Mouse (Mus musculus) ovary, adult 10 weeks (tissue): Measurements from ENCODE around the gene Ifi27l2b. TPM values are rescaled to one million over a fixed set of nuclear protein-coding genes. Genes with fewer than 3 reads are reported as not detected.

Experiments
- polyA plus RNA-seq: library from polyadenylated mRNA; stranded (reverse); fragments of 350-450 nt; fragmentation: Illumina TruSeq; extraction: RNeasy Lipid Tissue Mini Kit (QIAGEN cat#74804); gene quantifications from one replicate; pipeline ENCODE4 v1.2.3, GENCODE M21; 2014

Gene Ifi27l2b
- not detected for polyA plus RNA-seq

GRCm38 (mm10) chr12:103457140-103457539 is at the start of gene Ifi27l2b:
Gene Ifi27l2b, minus strand, starts transcription at chr12:103457223.

GRCm38 (mm10) chr12:103443524-103443923 is 13.5 kb downstream of the Ifi27l2b start, which contains the start of gene Ifi27l2a:
Gene Ifi27l2a, minus strand, starts transcription at chr12:103443680.

GRCm38 (mm10) chr12:103433986-103434731 is 22.9 kb downstream of the Ifi27l2b start, which contains the start of gene Ifi27:
Gene Ifi27, plus strand, starts transcription at chr12:103434211.

GRCm38 (mm10) chr12:103425729-103426470 is 31.1 kb downstream of the Ifi27l2b start, which contains the start of gene Ddx24:
Gene Ddx24, minus strand, starts transcription at chr12:103425830.

GRCm38 (mm10) chr12:103407720-103408119 is 49.3 kb downstream of the Ifi27l2b start, which contains the start of gene 9330161L09Rik:
Gene 9330161L09Rik, minus strand, starts transcription at chr12:103407820.

Other genes starting within 250 kb of the Ifi27l2b start
- gene Prima1, start 215.1 kb downstream of the Ifi27l2b start, polyA plus RNA-seq: not detected
- gene Fam181a, start 146.2 kb downstream of the Ifi27l2b start, polyA plus RNA-seq: not detected
- 0.20 TPM for gene Asb2, start 101.2 kb downstream of the Ifi27l2b start, polyA plus RNA-seq
- 2.7 TPM for gene Otub2, start 68.5 kb downstream of the Ifi27l2b start, polyA plus RNA-seq
- not detected for gene 9330161L09Rik, start 49.4 kb downstream of the Ifi27l2b start, polyA plus RNA-seq
- gene Ddx24, start 31.4 kb downstream of the Ifi27l2b start, polyA plus RNA-seq: 26.7 TPM
- gene Ifi27, start 23.0 kb downstream of the Ifi27l2b start, polyA plus RNA-seq: 45.2 TPM
- 6.4 TPM for gene Ifi27l2a, start 13.5 kb downstream of the Ifi27l2b start, polyA plus RNA-seq
- gene Ppp4r4, start 75.1 kb upstream of the Ifi27l2b start, polyA plus RNA-seq: 3.4 TPM
- not detected for gene Serpina10, start 174.2 kb upstream of the Ifi27l2b start, polyA plus RNA-seq
- gene Serpina6, start 200.0 kb upstream of the Ifi27l2b start, polyA plus RNA-seq: 0.57 TPM
- not detected for gene Serpina16, start 218.9 kb upstream of the Ifi27l2b start, polyA plus RNA-seq
- gene Serpina1f, start 238.3 kb upstream of the Ifi27l2b start, polyA plus RNA-seq: not detected